Mouse (Mus musculus) MEL (cell line): ENCODE measurements around the gene Frrs1. TPM values are rescaled to one million over a fixed set of nuclear protein-coding genes. Genes with fewer than 3 reads are reported as not detected.

Experiments used
- DNase-seq: peaks from one replicate; pipeline ENCODE4 v3.0.0; 2011; ENCODE audit warnings: low read depth, low spot score
- H3K27ac ChIP-seq: 2 replicates; pipeline ENCODE4 v1.5.1; 2012; ENCODE audit warnings: low read depth, mild to moderate bottlenecking, control low read depth, low read length, moderate library complexity; ENCODE audit not compliant: control insufficient read depth
- H3K27me3 ChIP-seq, 2 experiments: fragments of 150-350 bp in 1 of 2; sonication (generic) in 1 of 2; 2 replicates each; pipeline ENCODE4 v1.6.1; 2012; ENCODE audit warnings: low read length in 2 of 2, mild to moderate bottlenecking in 2 of 2, improper control_type of control experiment in 1 of 2, moderate library complexity in 1 of 2; ENCODE audit not compliant: insufficient read depth in 2 of 2, control insufficient read depth in 1 of 2
- H3K36me3 ChIP-seq, 2 experiments: 2 replicates each; pipeline ENCODE4 v1.6.1; 2012 to 2014; ENCODE audit warnings: low read length in 2 of 2, improper control_type of control experiment in 1 of 2, inconsistent platforms in 1 of 2, mild to moderate bottlenecking in 1 of 2; ENCODE audit not compliant: insufficient read depth in 2 of 2, control insufficient read depth in 1 of 2
- H3K4me1 ChIP-seq, 2 experiments: fragments of 150-350 bp in 1 of 2; sonication (generic) in 1 of 2; 2 replicates each; pipeline ENCODE4 v1.6.1; 2012; ENCODE audit warnings: low read length in 2 of 2, improper control_type of control experiment in 1 of 2, mild to moderate bottlenecking in 1 of 2; ENCODE audit not compliant: insufficient read depth in 2 of 2, control insufficient read depth in 1 of 2
- H3K4me3 ChIP-seq, 2 experiments: fragments of 150-350 bp in 1 of 2; sonication (generic) in 1 of 2; 2 replicates each; pipeline ENCODE4 v1.5.1; 2012; ENCODE audit warnings: low read depth in 2 of 2, low read length in 2 of 2, mild to moderate bottlenecking in 2 of 2, moderate library complexity in 2 of 2, control low read depth in 1 of 2, improper control_type of control experiment in 1 of 2; ENCODE audit not compliant: control insufficient read depth in 1 of 2, insufficient read depth in 1 of 2
- H3K79me2 ChIP-seq: 2 replicates; pipeline ENCODE4 v1.6.1; 2012; ENCODE audit warnings: mild to moderate bottlenecking, low read length, moderate library complexity; ENCODE audit not compliant: control insufficient read depth, poor library complexity, insufficient read depth
- H3K9ac ChIP-seq: 2 replicates; pipeline ENCODE4 v1.6.1; 2012; ENCODE audit warnings: low read depth, mild to moderate bottlenecking, control low read depth, low read length, moderate library complexity; ENCODE audit not compliant: control insufficient read depth, poor library complexity, severe bottlenecking
- H3K9me3 ChIP-seq: fragments of 150-350 bp; sonication (generic); replicated peaks from 2 replicates; pipeline ENCODE4 v1.6.1; 2012; ENCODE audit warnings: mild to moderate bottlenecking, low read length, improper control_type of control experiment, moderate library complexity; ENCODE audit not compliant: insufficient read depth
- BHLHE40 ChIP-seq: IDR thresholded peaks from 2 replicates; pipeline ENCODE4 v1.6.1; 2012; ENCODE audit warnings: low read depth, mild to moderate bottlenecking, inconsistent platforms, low read length, improper control_type of control experiment, borderline replicate concordance
- CHD1 ChIP-seq: IDR thresholded peaks from 2 replicates; pipeline ENCODE4 v1.6.1; 2012; ENCODE audit warnings: low read depth, mild to moderate bottlenecking, inconsistent platforms, low read length, improper control_type of control experiment
- CTCF ChIP-seq, 3 experiments: IDR thresholded peaks in 2 of 3; conservative IDR thresholded peaks in 1 of 3; 2 replicates each; pipeline ENCODE4 v1.5.1; 2011 to 2012; ENCODE audit warnings: low read length in 3 of 3, low read depth in 2 of 3, mild to moderate bottlenecking in 2 of 3, improper control_type of control experiment in 1 of 3, inconsistent platforms in 1 of 3, mixed read lengths in 1 of 3, moderate library complexity in 1 of 3; ENCODE audit not compliant: control insufficient read depth in 1 of 3, insufficient read depth in 1 of 3, poor library complexity in 1 of 3, severe bottlenecking in 1 of 3
- E2F4 ChIP-seq: IDR thresholded peaks from 2 replicates; pipeline ENCODE4 v1.6.1; 2011; ENCODE audit warnings: low read depth, low read length, improper control_type of control experiment, borderline replicate concordance
- GABPA ChIP-seq: IDR thresholded peaks from 2 replicates; pipeline ENCODE4 v1.6.1; 2012; ENCODE audit warnings: low read depth, mild to moderate bottlenecking, inconsistent platforms, low read length, improper control_type of control experiment, moderate library complexity
- MAX ChIP-seq: IDR thresholded peaks from 2 replicates; pipeline ENCODE4 v1.6.1; 2011; ENCODE audit warnings: low read length, improper control_type of control experiment
- MEF2A ChIP-seq: IDR thresholded peaks from 2 replicates; pipeline ENCODE4 v1.6.1; 2014; ENCODE audit warnings: low read depth, mild to moderate bottlenecking, inconsistent platforms, low read length, improper control_type of control experiment; ENCODE audit not compliant: poor library complexity, insufficient replicate concordance, severe bottlenecking; ENCODE audit errors: extremely low read depth
- MYC ChIP-seq: IDR thresholded peaks from 2 replicates; pipeline ENCODE4 v1.6.1; 2011; ENCODE audit warnings: low read depth, mild to moderate bottlenecking, low read length, improper control_type of control experiment, moderate library complexity
- NELFE ChIP-seq: IDR thresholded peaks from 2 replicates; pipeline ENCODE4 v1.6.1; 2011; ENCODE audit warnings: low read depth, low read length, improper control_type of control experiment
- NRF1 ChIP-seq: IDR thresholded peaks from 2 replicates; pipeline ENCODE4 v1.6.1; 2014; ENCODE audit warnings: low read depth, mild to moderate bottlenecking, inconsistent platforms, low read length, improper control_type of control experiment, moderate library complexity; ENCODE audit not compliant: poor library complexity, insufficient read depth, severe bottlenecking
- POLR2AphosphoS2 ChIP-seq: IDR thresholded peaks from 2 replicates; pipeline ENCODE4 v1.6.1; 2011; ENCODE audit warnings: low read length, improper control_type of control experiment
- RCOR1 ChIP-seq: IDR thresholded peaks from 2 replicates; pipeline ENCODE4 v1.6.1; 2012; ENCODE audit warnings: low read depth, mild to moderate bottlenecking, inconsistent platforms, low read length, improper control_type of control experiment
- TBP ChIP-seq: IDR thresholded peaks from 2 replicates; pipeline ENCODE4 v1.8.0; 2011; ENCODE audit warnings: low read depth, low read length, improper control_type of control experiment
- TCF12 ChIP-seq: IDR thresholded peaks from 2 replicates; pipeline ENCODE4 v1.6.1; 2014; ENCODE audit warnings: low read depth, mild to moderate bottlenecking, inconsistent platforms, low read length, improper control_type of control experiment, moderate library complexity
- UBTF ChIP-seq: IDR thresholded peaks from 2 replicates; pipeline ENCODE4 v1.6.1; 2012; ENCODE audit warnings: low read depth, mild to moderate bottlenecking, inconsistent platforms, low read length, improper control_type of control experiment, moderate library complexity, borderline replicate concordance; ENCODE audit not compliant: insufficient read depth
- USF1 ChIP-seq: IDR thresholded peaks from 2 replicates; pipeline ENCODE4 v1.6.1; 2014; ENCODE audit warnings: low read depth, mild to moderate bottlenecking, inconsistent platforms, low read length, improper control_type of control experiment, moderate library complexity
- USF2 ChIP-seq, 2 experiments: IDR thresholded peaks; 2 replicates each; pipeline ENCODE4 v1.6.1; 2011 to 2012; ENCODE audit warnings: improper control_type of control experiment in 2 of 2, low read length in 2 of 2, borderline replicate concordance in 1 of 2, inconsistent platforms in 1 of 2, low read depth in 1 of 2, mild to moderate bottlenecking in 1 of 2; ENCODE audit not compliant: insufficient read depth in 1 of 2
- ZC3H11A ChIP-seq: IDR thresholded peaks from 2 replicates; pipeline ENCODE4 v1.6.1; 2012; ENCODE audit warnings: low read depth, mild to moderate bottlenecking, inconsistent platforms, low read length, improper control_type of control experiment
- ZKSCAN1 ChIP-seq: IDR thresholded peaks from 2 replicates; pipeline ENCODE4 v1.6.1; 2012; ENCODE audit warnings: low read depth, mild to moderate bottlenecking, inconsistent platforms, low read length, improper control_type of control experiment, moderate library complexity
- ZMIZ1 ChIP-seq: IDR thresholded peaks from 2 replicates; pipeline ENCODE4 v1.6.1; 2012; ENCODE audit warnings: low read depth, mild to moderate bottlenecking, inconsistent platforms, low read length, improper control_type of control experiment, moderate library complexity
- ZNF384 ChIP-seq: IDR thresholded peaks from 2 replicates; pipeline ENCODE4 v1.6.1; 2012; ENCODE audit warnings: low read depth, mild to moderate bottlenecking, inconsistent platforms, low read length, improper control_type of control experiment
- polyA plus RNA-seq, 2 experiments: library from polyadenylated mRNA; stranded (reverse) in 1 of 2; unstranded in 1 of 2; fragments of >175 nt in 1 of 2; fragments of >200 nt in 1 of 2; gene quantifications; 2 replicates each; pipeline versions ENCODE4 v1.2.1 to v1.2.4; 2012; ENCODE audit warnings: low replicate concordance in 2 of 2, low read depth in 1 of 2; ENCODE audit not compliant: insufficient read length in 2 of 2, insufficient read depth in 1 of 2, missing spikeins in 1 of 2
- total RNA-seq: library from RNA; depleted of rRNA; stranded (reverse); fragments of 300-350 nt; gene quantifications from 2 replicates; pipeline ENCODE4 v1.2.3, GENCODE M21; 2012

Gene Frrs1
- total and polyA plus RNA-seq, 3 experiments: 78.5 to 625 (median 84.6) TPM

- no peaks in the 10 kb centered on the region for H3K9me3 ChIP-seq
- H3K79me2 ChIP-seq: no peaks in the 10 kb centered on the region
- TF ChIP-seq MYC (no peak), E2F4 (no peak), RCOR1 (no peak), NELFE (no peak), USF1 (no peak), USF2 (IDR thresholded peaks at IDR 0.05; ENCODE audit: borderline replicate concordance in 1 of 2, insufficient read depth in 1 of 2, low read depth in 1 of 2, low read length in 2 of 2) (no peak), MAX (no peak), ZMIZ1 (no peak)
- TF ChIP-seq, all 39 proteins: peak for 0
- no peaks in the 10 kb centered on the region for H3K4me1 ChIP-seq
- no peak overlapping the region for H3K27ac ChIP-seq
- DNase-seq: no peak
- H3K4me3 ChIP-seq: no peak overlapping the region
- peaks cover 1 to 3% of the 10 kb centered on the region in 2 experiments; a peak in 3 of 4 replicates for H3K27me3 ChIP-seq
- no peaks in the 10 kb centered on the region for H3K36me3 ChIP-seq
- H3K9ac ChIP-seq: no peak overlapping the region
Observed at GRCm38 (mm10) chr3:116817231-116817630, 42.0 kb upstream of the Frrs1 start.

GRCm38 (mm10) chr3:116826471-116827215 lies 32.6 kb upstream of the Frrs1 start:
- Histone ChIP-seq H3K27ac (no peak overlapping the region), H3K4me1 (no peaks in the 10 kb centered on the region), H3K36me3 (no peaks in the 10 kb centered on the region), H3K9me3 (no peaks in the 10 kb centered on the region), H3K79me2 (no peaks in the 10 kb centered on the region), H3K4me3 (no peak overlapping the region), H3K9ac (no peak overlapping the region), H3K27me3 (peaks cover 4 to 21% of the 10 kb centered on the region in 2 experiments)
- no peak for DNase-seq
- TF ChIP-seq CHD1 (no peak), TCF12 (no peak), TBP (no peak)

GRCm38 (mm10) chr3:116829274-116829920 lies 29.9 kb upstream of the Frrs1 start:
- H3K79me2 ChIP-seq: no peaks in the 10 kb centered on the region
- no peaks in the 10 kb centered on the region for H3K4me1 ChIP-seq
- no peak overlapping the region for H3K9ac ChIP-seq
- H3K9me3 ChIP-seq: no peaks in the 10 kb centered on the region
- no peak overlapping the region for H3K27ac ChIP-seq
- TF ChIP-seq CTCF (IDR thresholded peaks at IDR 0.05 in 2 of 3, conservative IDR thresholded peaks at IDR 0.05 in 1 of 3; ENCODE audit: control insufficient read depth in 1 of 3, insufficient read depth in 1 of 3, low read depth in 2 of 3, low read length in 3 of 3, poor library complexity in 1 of 3, severe bottlenecking in 1 of 3): no peak
- TF ChIP-seq UBTF: no peak
- no peak for TF ChIP-seq ZC3H11A
- TF ChIP-seq CHD1: no peak
- no peak for TF ChIP-seq RCOR1
- no peak for TF ChIP-seq BHLHE40
- no peak for TF ChIP-seq ZMIZ1
- TF ChIP-seq ZKSCAN1: no peak
- TF ChIP-seq POLR2AphosphoS2: no peak
- no peak for TF ChIP-seq E2F4
- TF ChIP-seq ZNF384: no peak
- TF ChIP-seq MEF2A: no peak
- TF ChIP-seq NRF1: no peak
- TF ChIP-seq GABPA: no peak
- DNase-seq: no peak
- no peak overlapping the region for H3K4me3 ChIP-seq
- H3K27me3 ChIP-seq: peaks cover 4 to 21% of the 10 kb centered on the region in 2 experiments
- H3K36me3 ChIP-seq: no peaks in the 10 kb centered on the region
